In genomic region chr8:11396111-11396510, GRCm38 (mm10) we compare ENCODE assay signal across 12 mouse cellular contexts.
DNase-seq lines count a peak whose midpoint lies in the region; ATAC-seq and TF ChIP-seq lines count a peak whose summit lies in the region.
"Had no signal": no experiment of that assay in that cellular context is flagged by ENCODE, and none has a peak within 500 bp of the region (broad histone marks: within the 10 kb centered on the region; RNA-seq: fewer than 3 reads in every experiment).

No protein-coding gene starts in this region.

- intact Hi-C loops in gastrocnemius, adult 2 months (cut with DNase I): no loop called here

- no peaks in the 10 kb centered on the region for H3K9me3 ChIP-seq in kidney, embryonic 15.5 days (replicated peaks)
- H3K9me3 ChIP-seq in intestine, embryonic 15.5 days: no peaks in the 10 kb centered on the region
- H3K9me3 ChIP-seq in hindbrain, embryonic 13.5 days: 0 out of 2 replicates have a peak, but pooled peaks cover 4% of the 10 kb centered on the region

- H3K27ac ChIP-seq in gastrocnemius, adult 2 months: peak overlapping the region; percentile 78
- H3K27ac ChIP-seq in kidney, embryonic 15.5 days: peak overlapping the region; percentile 72; the same call in 1 of the 2 replicates
- H3K27ac ChIP-seq in intestine, embryonic 15.5 days: 0 out of 2 replicates have a peak overlapping the region, but pooled peaks have one; percentile 36
- H3K27ac ChIP-seq in hindbrain, embryonic 13.5 days: no peak overlapping the region
- H3K27ac ChIP-seq: left cerebral cortex, adult 2 months had no signal

- peaks cover 31% of the 10 kb centered on the region for H3K36me3 ChIP-seq in kidney, embryonic 15.5 days
- H3K36me3 ChIP-seq in intestine, embryonic 15.5 days: no peaks in the 10 kb centered on the region
- no peaks in the 10 kb centered on the region for H3K36me3 ChIP-seq in hindbrain, embryonic 13.5 days

- no peak overlapping the region for H3K9ac ChIP-seq in kidney, embryonic 15.5 days
- no peak overlapping the region for H3K9ac ChIP-seq in intestine, embryonic 15.5 days
- no peak overlapping the region for H3K9ac ChIP-seq in hindbrain, embryonic 13.5 days

- ATAC-seq in kidney, embryonic 15.5 days (replicated peaks; ENCODE audit: low FRiP score): no peak
- ATAC-seq in intestine, embryonic 15.5 days: no peak
- ATAC-seq in hindbrain, embryonic 13.5 days (ENCODE audit: low FRiP score): no peak

- peaks cover 67% of the 10 kb centered on the region for H3K4me1 ChIP-seq in kidney, embryonic 15.5 days
- peaks cover 22% of the 10 kb centered on the region for H3K4me1 ChIP-seq in intestine, embryonic 15.5 days (replicated peaks)
- 0 out of 2 replicates have a peak, but pooled peaks cover 15% of the 10 kb centered on the region for H3K4me1 ChIP-seq in hindbrain, embryonic 13.5 days (replicated peaks)

- 70% methylated on average over 7 of the region's 7 CpGs for WGBS in kidney, embryonic 15.5 days
- WGBS in intestine, embryonic 15.5 days: 63% methylated on average over 7 of the region's 7 CpGs
- WGBS in hindbrain, embryonic 13.5 days: 68% methylated on average over 7 of the region's 7 CpGs

- H3K4me3 ChIP-seq in gastrocnemius, adult 2 months: no peak overlapping the region
- no peak overlapping the region for H3K4me3 ChIP-seq in kidney, embryonic 15.5 days (replicated peaks)
- H3K4me3 ChIP-seq in intestine, embryonic 15.5 days (replicated peaks): no peak overlapping the region
- no peak overlapping the region for H3K4me3 ChIP-seq in hindbrain, embryonic 13.5 days
- H3K4me3 ChIP-seq: left cerebral cortex, adult 2 months had no signal

- no peaks in the 10 kb centered on the region for H3K27me3 ChIP-seq in kidney, embryonic 15.5 days
- no peaks in the 10 kb centered on the region for H3K27me3 ChIP-seq in intestine, embryonic 15.5 days (replicated peaks)
- H3K27me3 ChIP-seq in hindbrain, embryonic 13.5 days: no peaks in the 10 kb centered on the region

- TF ChIP-seq CTCF in gastrocnemius, adult 2 months (IDR thresholded peaks at IDR 0.05): no peak

- DNase-seq in gastrocnemius, adult 2 months: peak; percentile 38
- DNase-seq in gastrocnemius, adult 8-10 months (ENCODE audit: low spot score in 2 of 2): no peak
- DNase-seq in kidney, adult 18-20 months: no peak
- DNase-seq in adipocyte (ENCODE audit: low spot score): peak; percentile 60
- DNase-seq in left cerebral cortex, adult 9 months (ENCODE audit: low spot score in 2 of 2): no peak
- DNase-seq: cerebellum, adult 11-12 months; right cerebral cortex, postnatal 14 days had no signal

- H3K4me2 ChIP-seq in kidney, embryonic 15.5 days: no peak overlapping the region
- no peak overlapping the region for H3K4me2 ChIP-seq in intestine, embryonic 15.5 days (replicated peaks)
- H3K4me2 ChIP-seq in hindbrain, embryonic 13.5 days: no peak overlapping the region
- H3K4me2 ChIP-seq: liver, embryonic 11.5 days had no signal

Comparison
In these comparisons a context has a peak if more than half of its experiments do, and no peak if none do; other contexts are left out.
1. DNase-seq: peak in gastrocnemius, adult 2 months (single experiment) and adipocyte (single experiment); none in gastrocnemius, adult 8-10 months (0 of 2), kidney, adult 18-20 months (single experiment) and left cerebral cortex, adult 9 months (0 of 2).